Mouse (Mus musculus): ENCODE results near the gene P4hb. TPM values are rescaled to one million over a fixed set of nuclear protein-coding genes. Genes with fewer than 3 reads are reported as not detected.

The P4hb gene
- polyA plus RNA-seq, 1 experiment, result 519 TPM

DNA sequence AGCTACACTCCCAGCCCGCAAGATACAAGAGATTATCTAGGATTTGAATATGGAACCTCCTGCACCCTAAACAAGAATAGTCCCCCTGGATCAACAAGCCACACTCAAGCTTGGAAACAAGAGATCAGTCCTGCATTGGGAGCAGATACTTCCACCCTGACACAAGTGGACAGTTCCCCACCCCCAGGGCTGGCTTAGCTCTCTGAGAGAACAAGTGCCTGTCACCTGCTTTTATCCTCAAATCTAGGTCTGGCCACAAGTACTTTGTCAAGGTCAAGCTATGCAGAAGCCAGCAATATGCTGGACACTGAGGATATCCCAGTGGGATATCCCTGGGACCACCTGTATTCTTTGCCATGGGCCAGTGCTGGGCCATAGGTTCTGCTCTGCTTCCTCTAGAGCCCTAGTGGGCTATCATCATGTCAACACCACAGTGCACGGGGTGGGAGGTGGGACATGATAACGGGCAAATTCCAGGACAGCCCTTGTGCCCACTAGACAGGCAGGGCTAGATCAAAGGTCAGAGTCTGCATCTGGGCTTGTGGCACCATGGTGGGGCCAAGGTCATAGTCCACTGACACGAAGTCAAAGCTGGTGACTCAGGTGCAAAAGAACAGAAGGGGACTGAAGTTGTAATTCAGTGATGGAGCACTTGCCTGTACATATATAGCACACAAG, 43.7 kb upstream of the P4hb start:
- peak overlapping the region; percentile 86 for H3K4me3 ChIP-seq (ENCODE audit: insufficient read depth, poor library complexity, severe bottlenecking)
- no peak overlapping the region for H3ac ChIP-seq (ENCODE audit: control insufficient read depth, insufficient read length, low read depth)
- H3K79me3 ChIP-seq (ENCODE audit: low read depth), result peaks cover 18% of the 10 kb centered on the region
- no peak for TF ChIP-seq MYOG (IDR thresholded peaks at IDR 0.05; ENCODE audit: control insufficient read depth, extremely low read depth, insufficient read length)
- no peak for TF ChIP-seq CTCF (IDR thresholded peaks at IDR 0.05; ENCODE audit: control insufficient read depth, insufficient read depth, insufficient read length)
- no peak for TF ChIP-seq MAX (IDR thresholded peaks at IDR 0.05)
- no peak for TF ChIP-seq FOSL1 (IDR thresholded peaks at IDR 0.05; ENCODE audit: insufficient read depth, low read length, poor library complexity, severe bottlenecking)
- no peak for TF ChIP-seq USF1 (IDR thresholded peaks at IDR 0.05; ENCODE audit: low read depth)
- no peak for TF ChIP-seq MYOD1 (IDR thresholded peaks at IDR 0.05; ENCODE audit: control insufficient read depth, insufficient read length, low read depth)
- TF ChIP-seq CEBPB (IDR thresholded peaks at IDR 0.05; ENCODE audit: low read depth), result no peak
- peaks cover 63% of the 10 kb centered on the region for H3K36me3 ChIP-seq (ENCODE audit: control insufficient read depth, insufficient read depth)
- peaks cover 29% of the 10 kb centered on the region for H3K79me2 ChIP-seq (ENCODE audit: control insufficient read depth, insufficient read depth)
- H3K27me3 ChIP-seq (ENCODE audit: control insufficient read depth, insufficient read depth, insufficient read length), result no peaks in the 10 kb centered on the region

DNA sequence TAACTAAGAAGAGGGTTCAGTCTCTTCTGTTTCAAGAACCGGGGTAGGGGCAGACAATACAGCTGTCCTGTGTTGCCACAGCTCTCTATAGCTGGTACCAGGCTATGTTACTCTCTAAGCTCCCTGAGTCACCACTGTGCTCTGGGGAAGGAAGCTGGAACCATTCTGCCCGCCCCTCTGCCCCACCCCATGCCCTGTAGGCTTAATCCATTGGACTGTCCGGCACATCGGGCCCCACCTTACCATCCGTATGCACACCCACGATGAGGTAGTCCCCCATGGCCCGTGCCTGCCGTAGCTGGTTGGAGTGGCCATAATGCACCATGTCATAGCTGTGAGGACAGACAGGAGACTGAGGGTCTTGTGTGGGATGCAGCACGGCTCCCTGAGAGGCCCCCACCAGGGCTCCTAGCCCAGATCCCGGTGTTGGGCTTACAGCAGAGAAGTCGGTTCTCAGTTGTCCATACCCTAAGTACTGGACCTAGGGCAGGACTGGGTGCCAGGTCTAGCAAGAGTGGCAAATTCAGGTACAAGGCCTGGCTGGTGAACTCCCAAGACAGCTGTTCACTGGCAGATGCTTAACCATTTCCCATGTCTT, 42.7 kb upstream of the P4hb start:
- Histone ChIP-seq H3ac (ENCODE audit: control insufficient read depth, insufficient read length, low read depth) (no peak overlapping the region), H3K79me2 (ENCODE audit: control insufficient read depth, insufficient read depth) (peaks cover 28% of the 10 kb centered on the region), H3K36me3 (ENCODE audit: control insufficient read depth, insufficient read depth) (peaks cover 63% of the 10 kb centered on the region), H3K4me3 (ENCODE audit: insufficient read depth, poor library complexity, severe bottlenecking) (no peak overlapping the region), H3K79me3 (ENCODE audit: low read depth) (peaks cover 18% of the 10 kb centered on the region), H3K27me3 (ENCODE audit: control insufficient read depth, insufficient read depth, insufficient read length) (no peaks in the 10 kb centered on the region)
- no peak for TF ChIP-seq MYOD1 (IDR thresholded peaks at IDR 0.05; ENCODE audit: control insufficient read depth, insufficient read length, low read depth)
- no peak for TF ChIP-seq MYOG (IDR thresholded peaks at IDR 0.05; ENCODE audit: control insufficient read depth, extremely low read depth, insufficient read length)
- no peak for TF ChIP-seq MAX (IDR thresholded peaks at IDR 0.05)

DNA sequence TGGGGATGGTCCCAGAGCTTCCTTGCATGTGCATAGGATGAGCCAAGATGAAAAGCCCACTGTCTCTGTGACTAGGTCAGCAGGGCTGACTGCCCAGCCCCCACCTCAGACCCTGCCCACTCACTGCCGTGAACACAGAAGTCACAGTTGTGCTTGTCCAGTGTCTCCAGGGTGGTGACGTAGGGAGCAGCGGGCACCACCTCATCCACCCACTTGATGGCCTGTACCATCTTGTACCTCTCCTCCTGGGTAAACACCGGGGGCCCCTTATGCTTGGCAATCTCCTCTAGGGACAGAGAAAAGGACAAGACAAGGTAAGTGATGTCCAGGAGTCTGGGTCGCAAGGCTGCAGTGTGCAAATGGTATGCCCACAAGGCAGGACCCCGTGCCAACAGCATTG, 42.1 kb upstream of the P4hb start:
- TF ChIP-seq MAX (IDR thresholded peaks at IDR 0.05) (no peak), USF1 (IDR thresholded peaks at IDR 0.05; ENCODE audit: low read depth) (no peak), MYOD1 (IDR thresholded peaks at IDR 0.05; ENCODE audit: control insufficient read depth, insufficient read length, low read depth) (no peak), FOSL1 (IDR thresholded peaks at IDR 0.05; ENCODE audit: insufficient read depth, low read length, poor library complexity, severe bottlenecking) (no peak), CTCF (IDR thresholded peaks at IDR 0.05; ENCODE audit: control insufficient read depth, insufficient read depth, insufficient read length) (no peak), MYOG (IDR thresholded peaks at IDR 0.05; ENCODE audit: control insufficient read depth, extremely low read depth, insufficient read length) (no peak), CEBPB (IDR thresholded peaks at IDR 0.05; ENCODE audit: low read depth) (no peak)
- Histone ChIP-seq H3K27me3 (ENCODE audit: control insufficient read depth, insufficient read depth, insufficient read length) (no peaks in the 10 kb centered on the region), H3K4me3 (ENCODE audit: insufficient read depth, poor library complexity, severe bottlenecking) (no peak overlapping the region), H3ac (ENCODE audit: control insufficient read depth, insufficient read length, low read depth) (no peak overlapping the region), H3K79me3 (ENCODE audit: low read depth) (peaks cover 18% of the 10 kb centered on the region), H3K36me3 (ENCODE audit: control insufficient read depth, insufficient read depth) (peaks cover 60% of the 10 kb centered on the region), H3K79me2 (ENCODE audit: control insufficient read depth, insufficient read depth) (peaks cover 28% of the 10 kb centered on the region)

DNA sequence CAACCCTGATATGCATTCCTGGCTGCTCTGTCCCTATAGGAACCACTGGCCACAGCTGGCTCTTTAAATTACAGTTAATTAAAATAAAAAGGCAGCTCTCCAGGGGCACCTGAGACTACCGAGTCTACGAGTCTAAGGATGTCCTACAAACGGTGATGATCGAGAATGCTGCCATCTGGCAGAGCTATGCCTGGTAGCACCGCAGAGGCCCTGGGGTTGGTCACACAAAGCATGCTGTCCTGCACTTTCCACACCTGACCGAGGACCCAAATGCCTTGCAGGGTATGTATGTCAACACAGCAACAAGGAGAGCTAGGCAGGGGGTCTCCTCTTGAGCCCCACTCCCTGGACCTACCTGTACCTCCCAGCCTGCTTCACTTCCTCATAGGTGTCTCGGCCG, 40.9 kb upstream of the P4hb start:
- Histone ChIP-seq H3K36me3 (ENCODE audit: control insufficient read depth, insufficient read depth) (peaks cover 50% of the 10 kb centered on the region), H3ac (ENCODE audit: control insufficient read depth, insufficient read length, low read depth) (no peak overlapping the region)

DNA sequence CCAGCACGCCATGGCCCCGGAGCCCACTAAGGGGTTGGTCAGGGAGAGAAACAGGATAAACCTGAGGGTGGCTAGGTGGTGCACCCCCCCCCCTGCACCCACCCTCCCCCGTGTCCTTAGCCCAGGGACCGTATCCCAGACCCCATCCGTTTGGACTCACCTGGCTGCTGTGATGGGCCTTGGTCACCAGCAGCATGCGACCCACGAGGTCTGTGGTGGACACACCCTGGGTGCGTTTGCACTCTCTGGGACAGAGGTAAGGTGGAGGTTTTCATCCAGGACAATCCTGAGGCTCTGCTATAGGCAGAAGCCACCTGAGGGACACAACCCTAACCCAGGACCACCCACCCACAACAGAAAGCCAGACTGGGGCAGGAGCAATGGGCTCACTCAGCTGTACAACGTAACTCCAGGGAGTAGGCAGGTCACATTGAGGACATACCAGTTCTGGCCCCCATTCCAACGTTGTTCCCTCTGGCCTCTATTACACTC, 40.5 kb upstream of the P4hb start:
- peaks cover 46% of the 10 kb centered on the region for H3K36me3 ChIP-seq (ENCODE audit: control insufficient read depth, insufficient read depth)
- H3K4me3 ChIP-seq (ENCODE audit: insufficient read depth, poor library complexity, severe bottlenecking), result no peak overlapping the region

More for the DNA sequence above, 40.9 kb upstream of the P4hb start:
- Histone ChIP-seq H3K79me2 (ENCODE audit: control insufficient read depth, insufficient read depth) (peaks cover 28% of the 10 kb centered on the region), H3K27me3 (ENCODE audit: control insufficient read depth, insufficient read depth, insufficient read length) (no peaks in the 10 kb centered on the region), H3K4me3 (ENCODE audit: insufficient read depth, poor library complexity, severe bottlenecking) (no peak overlapping the region), H3K79me3 (ENCODE audit: low read depth) (peaks cover 18% of the 10 kb centered on the region)
- no peak for TF ChIP-seq FOSL1 (IDR thresholded peaks at IDR 0.05; ENCODE audit: insufficient read depth, low read length, poor library complexity, severe bottlenecking)
- TF ChIP-seq CEBPB (IDR thresholded peaks at IDR 0.05; ENCODE audit: low read depth), result no peak
- no peak for TF ChIP-seq CTCF (IDR thresholded peaks at IDR 0.05; ENCODE audit: control insufficient read depth, insufficient read depth, insufficient read length)
- TF ChIP-seq MYOD1 (IDR thresholded peaks at IDR 0.05; ENCODE audit: control insufficient read depth, insufficient read length, low read depth), result no peak
- TF ChIP-seq USF1 (IDR thresholded peaks at IDR 0.05; ENCODE audit: low read depth), result no peak
- TF ChIP-seq MAX (IDR thresholded peaks at IDR 0.05), result no peak
- TF ChIP-seq MYOG (IDR thresholded peaks at IDR 0.05; ENCODE audit: control insufficient read depth, extremely low read depth, insufficient read length), result no peak

More for the DNA sequence above, 40.5 kb upstream of the P4hb start:
- TF ChIP-seq CTCF (IDR thresholded peaks at IDR 0.05; ENCODE audit: control insufficient read depth, insufficient read depth, insufficient read length) (no peak), USF1 (IDR thresholded peaks at IDR 0.05; ENCODE audit: low read depth) (no peak), CEBPB (IDR thresholded peaks at IDR 0.05; ENCODE audit: low read depth) (no peak), MYOG (IDR thresholded peaks at IDR 0.05; ENCODE audit: control insufficient read depth, extremely low read depth, insufficient read length) (no peak), FOSL1 (IDR thresholded peaks at IDR 0.05; ENCODE audit: insufficient read depth, low read length, poor library complexity, severe bottlenecking) (no peak)
- Histone ChIP-seq H3ac (ENCODE audit: control insufficient read depth, insufficient read length, low read depth) (no peak overlapping the region), H3K27me3 (ENCODE audit: control insufficient read depth, insufficient read depth, insufficient read length) (no peaks in the 10 kb centered on the region), H3K79me2 (ENCODE audit: control insufficient read depth, insufficient read depth) (peaks cover 28% of the 10 kb centered on the region), H3K79me3 (ENCODE audit: low read depth) (peaks cover 18% of the 10 kb centered on the region)

All from C2C12 (cell line).